Mouse (Mus musculus): ENCODE measurements around the gene Aox2.

GRCm38 (mm10) chr1:58364551-58364950, 86.4 kb downstream of the Aox2 start:
- no peak for TF ChIP-seq CTCF (IDR thresholded peaks at IDR 0.05; ENCODE audit: extremely low read depth, insufficient read length, insufficient replicate concordance, low read depth, low read length)
- TF ChIP-seq POLR2A (IDR thresholded peaks at IDR 0.05; ENCODE audit: low read depth, low read length), result no peak
